Mouse (Mus musculus) CH12.LX (cell line): ENCODE data around the gene Tmem8. TPM values are rescaled to one million over a fixed set of nuclear protein-coding genes. Genes with fewer than 3 reads are reported as not detected.

ENCODE experiments used
- DNase-seq: peaks from one replicate; pipeline ENCODE4 v3.0.0-alpha.2; 2013; ENCODE audit errors: extremely low read depth
- H3K27ac ChIP-seq: 2 replicates; pipeline ENCODE4 v1.5.1; 2012; ENCODE audit warnings: low read depth, mild to moderate bottlenecking, control low read depth, moderate library complexity; ENCODE audit not compliant: insufficient read depth
- H3K27me3 ChIP-seq: replicated peaks from 2 replicates; pipeline ENCODE3; 2012; ENCODE audit warnings: inconsistent platforms
- H3K36me3 ChIP-seq, 2 experiments: replicated peaks in 1 of 2; 2 replicates each; pipeline versions ENCODE3 to v1.6.1; 2012; ENCODE audit warnings: inconsistent platforms in 1 of 2, low read length in 1 of 2, mild to moderate bottlenecking in 1 of 2, mixed read lengths in 1 of 2, moderate library complexity in 1 of 2; ENCODE audit not compliant: control insufficient read depth in 1 of 2, insufficient read depth in 1 of 2
- H3K4me1 ChIP-seq, 2 experiments: 2 replicates each; pipeline ENCODE4 v1.6.1; 2012; ENCODE audit warnings: inconsistent platforms in 1 of 2, moderate library complexity in 1 of 2; ENCODE audit not compliant: insufficient read depth in 2 of 2, control insufficient read depth in 1 of 2
- H3K4me2 ChIP-seq: 2 replicates; pipeline ENCODE4 v1.6.1; 2012; ENCODE audit warnings: low read depth, mild to moderate bottlenecking, control low read depth; ENCODE audit not compliant: poor library complexity, insufficient read depth, severe bottlenecking
- H3K4me3 ChIP-seq, 3 experiments: fragments of 150-350 bp in 1 of 3; sonication (generic) in 1 of 3; replicated peaks in 1 of 3; 2 replicates each; pipeline versions ENCODE3 to v1.5.1; 2011 to 2012; ENCODE audit warnings: low read depth in 2 of 3, low read length in 2 of 3, mild to moderate bottlenecking in 2 of 3, moderate library complexity in 2 of 3, control low read depth in 1 of 3, improper control_type of control experiment in 1 of 3, inconsistent platforms in 1 of 3, mixed read lengths in 1 of 3; ENCODE audit not compliant: poor library complexity in 1 of 3
- H3K79me2 ChIP-seq: replicated peaks from 2 replicates; pipeline ENCODE4 v1.6.1; 2012; ENCODE audit warnings: mild to moderate bottlenecking, moderate library complexity; ENCODE audit not compliant: control insufficient read depth, poor library complexity, insufficient read depth, severe bottlenecking; ENCODE audit errors: extremely low read depth
- H3K9ac ChIP-seq: 2 replicates; pipeline ENCODE4 v1.6.1; 2012; ENCODE audit warnings: low read depth, mild to moderate bottlenecking, control low read depth, moderate library complexity; ENCODE audit not compliant: insufficient read depth
- H3K9me3 ChIP-seq: replicated peaks from 2 replicates; pipeline ENCODE3; 2012; ENCODE audit warnings: low read length, inconsistent platforms, mixed read lengths
- BHLHE40 ChIP-seq: IDR thresholded peaks from 2 replicates; pipeline ENCODE4 v1.6.1; 2011; ENCODE audit warnings: mild to moderate bottlenecking, low read depth, low read length, improper control_type of control experiment
- CHD1 ChIP-seq: IDR thresholded peaks from 2 replicates; pipeline ENCODE4 v1.6.1; 2012; ENCODE audit warnings: low read depth, low read length, improper control_type of control experiment, inconsistent platforms
- E2F4 ChIP-seq: IDR thresholded peaks from 2 replicates; pipeline ENCODE4 v1.6.1; 2011; ENCODE audit warnings: low read depth, low read length, improper control_type of control experiment; ENCODE audit not compliant: insufficient replicate concordance
- EP300 ChIP-seq: IDR thresholded peaks from 2 replicates; pipeline ENCODE4 v1.6.1; 2011; ENCODE audit warnings: low read length, improper control_type of control experiment
- ETS1 ChIP-seq: conservative IDR thresholded peaks from 2 replicates; pipeline ENCODE4 v1.6.1; 2012; ENCODE audit warnings: low read depth, mild to moderate bottlenecking, inconsistent platforms, low read length, improper control_type of control experiment, moderate library complexity
- GABPA ChIP-seq: IDR thresholded peaks from 2 replicates; pipeline ENCODE4 v1.6.1; 2012; ENCODE audit warnings: low read depth, low read length, improper control_type of control experiment, inconsistent platforms; ENCODE audit not compliant: insufficient replicate concordance
- IRF4 ChIP-seq: IDR thresholded peaks from 2 replicates; pipeline ENCODE4 v1.6.1; 2014; ENCODE audit warnings: low read depth, mild to moderate bottlenecking, inconsistent platforms, low read length, improper control_type of control experiment
- JUN ChIP-seq: IDR thresholded peaks from 2 replicates; pipeline ENCODE4 v1.6.1; 2011; ENCODE audit warnings: low read depth, mild to moderate bottlenecking, low read length, improper control_type of control experiment, moderate library complexity; ENCODE audit not compliant: insufficient read depth
- JUND ChIP-seq: conservative IDR thresholded peaks from 2 replicates; pipeline ENCODE4 v1.6.1; 2011; ENCODE audit warnings: low read depth, low read length, improper control_type of control experiment
- MAX ChIP-seq: IDR thresholded peaks from 2 replicates; pipeline ENCODE4 v1.6.1; 2011; ENCODE audit warnings: low read length, improper control_type of control experiment
- MAZ ChIP-seq: IDR thresholded peaks from 2 replicates; pipeline ENCODE4 v1.6.1; 2012; ENCODE audit warnings: low read depth, mild to moderate bottlenecking, inconsistent platforms, low read length, improper control_type of control experiment, moderate library complexity
- MEF2A ChIP-seq: IDR thresholded peaks from 2 replicates; pipeline ENCODE4 v1.6.1; 2014; ENCODE audit warnings: low read depth, mild to moderate bottlenecking, inconsistent platforms, low read length, improper control_type of control experiment, borderline replicate concordance
- NRF1 ChIP-seq: IDR thresholded peaks from 2 replicates; pipeline ENCODE4 v1.6.1; 2014; ENCODE audit warnings: low read depth, mild to moderate bottlenecking, inconsistent platforms, low read length, improper control_type of control experiment, moderate library complexity
- PAX5 ChIP-seq: IDR thresholded peaks from 2 replicates; pipeline ENCODE4 v1.6.1; 2012; ENCODE audit warnings: low read length, inconsistent platforms, mixed read lengths
- RAD21 ChIP-seq: IDR thresholded peaks from 2 replicates; pipeline ENCODE4 v1.6.1; 2011; ENCODE audit warnings: low read depth, mild to moderate bottlenecking, low read length, improper control_type of control experiment, moderate library complexity
- SMC3 ChIP-seq: IDR thresholded peaks from 2 replicates; pipeline ENCODE4 v1.6.1; 2011; ENCODE audit warnings: low read depth, low read length, improper control_type of control experiment
- TCF12 ChIP-seq: IDR thresholded peaks from 2 replicates; pipeline ENCODE4 v1.6.1; 2014; ENCODE audit warnings: low read depth, mild to moderate bottlenecking, inconsistent platforms, low read length, improper control_type of control experiment
- USF1 ChIP-seq: IDR thresholded peaks from 2 replicates; pipeline ENCODE4 v1.6.1; 2014; ENCODE audit warnings: low read depth, mild to moderate bottlenecking, inconsistent platforms, low read length, improper control_type of control experiment
- USF2 ChIP-seq: conservative IDR thresholded peaks from 2 replicates; pipeline ENCODE4 v1.6.1; 2011; ENCODE audit warnings: low read depth, low read length, improper control_type of control experiment
- ZC3H11A ChIP-seq: IDR thresholded peaks from 2 replicates; pipeline ENCODE4 v1.6.1; 2012; ENCODE audit warnings: low read depth, mild to moderate bottlenecking, inconsistent platforms, low read length, improper control_type of control experiment
- ZKSCAN1 ChIP-seq: IDR thresholded peaks from 2 replicates; pipeline ENCODE4 v1.6.1; 2012; ENCODE audit warnings: low read depth, inconsistent platforms, low read length, improper control_type of control experiment, borderline replicate concordance
- ZMIZ1 ChIP-seq: IDR thresholded peaks from 2 replicates; pipeline ENCODE4 v1.6.1; 2012; ENCODE audit warnings: low read depth, mild to moderate bottlenecking, inconsistent platforms, low read length, improper control_type of control experiment
- dilution Hi-C: fragments of 300-500 bp; cut with MboI; formaldehyde crosslinking; loops from 2 replicates; pipeline ENCODE4 v1.14.3; 2020; ENCODE audit warnings: low sequenced_read_pairs; ENCODE audit not compliant: extremely low pct_unique_long_range_greater_than_20kb, extremely low pct_ligation_motif_present
- in situ Hi-C: fragments of 300-500 bp; cut with MboI; formaldehyde crosslinking; loops from 3 replicates; pipeline ENCODE4 v1.14.3; 2019; ENCODE audit warnings: low sequenced_read_pairs, low pct_ligation_motif_present, low pct_unique_long_range_greater_than_20kb, mixed read lengths
- polyA plus RNA-seq: library from polyadenylated mRNA; unstranded; fragments of >175 nt; gene quantifications from 2 replicates; pipeline ENCODE4 v1.2.1, GENCODE M21; 2012; ENCODE audit warnings: low read depth; ENCODE audit not compliant: insufficient read length
- total RNA-seq, 2 experiments: library from RNA; depleted of rRNA; stranded (reverse); fragments of 300-350 nt in 1 of 2; fragments of >200 nt in 1 of 2; gene quantifications; 2 replicates each; pipeline ENCODE4 v1.2.3; 2012 to 2014

Tmem8 gene
- total and polyA plus RNA-seq, 3 experiments, result 2.8 to 4.6 (median 3.6) TPM

DNA sequence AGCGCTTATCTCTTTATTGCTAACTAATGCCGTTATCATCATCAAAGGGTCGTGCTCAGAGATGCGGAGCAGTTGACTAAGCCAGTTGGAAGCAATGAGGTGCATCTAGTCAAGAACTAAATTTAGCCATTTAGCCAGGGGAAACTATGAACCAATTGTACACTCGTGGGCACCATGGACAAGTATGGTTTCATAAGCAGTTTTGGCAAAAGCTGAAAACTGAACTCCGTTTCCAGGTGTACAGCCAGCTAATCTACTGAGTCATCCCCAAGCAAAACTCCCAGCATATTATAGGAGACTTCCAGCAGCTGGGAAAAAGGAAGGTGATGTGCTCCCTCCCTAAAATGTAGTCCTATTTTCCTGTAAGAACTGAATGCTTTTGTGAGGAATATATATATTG, 43.0 kb upstream of the Tmem8 start:
- Histone ChIP-seq H3K36me3 (peaks cover 0 to 25% of the 10 kb centered on the region in 2 experiments), H3K27ac (no peak overlapping the region), H3K9ac (peak overlapping the region; percentile 63), H3K4me1 (peaks cover 23 to 40% of the 10 kb centered on the region in 2 experiments), H3K4me3 (peak overlapping the region; percentile 25 to 82 (median 67)), H3K27me3 (peaks cover 24% of the 10 kb centered on the region), H3K9me3 (peaks cover 5% of the 10 kb centered on the region), H3K79me2 (no peaks in the 10 kb centered on the region; the same call in 1 of the 2 replicates), H3K4me2 (peak overlapping the region; percentile 78)
- TF ChIP-seq USF1 (no peak), RAD21 (no peak), JUN (no peak), SMC3 (no peak), MAZ (no peak), GABPA (no peak), TCF12 (no peak), ZMIZ1 (no peak), BHLHE40 (0 out of 2 replicates have a peak, but pooled peaks have one; percentile 12), ETS1 (peak; percentile 30; the same call in 1 of the 2 replicates), CHD1 (no peak), EP300 (0 out of 2 replicates have a peak, but pooled peaks have one; percentile 10), JUND (no peak), MEF2A (0 out of 2 replicates have a peak, but pooled peaks have one; percentile 33), PAX5 (no peak), ZC3H11A (no peak), USF2 (no peak)
- no peak for DNase-seq
- dilution Hi-C loops, result no loop called here
- in situ Hi-C loops, result no loop called here

DNA sequence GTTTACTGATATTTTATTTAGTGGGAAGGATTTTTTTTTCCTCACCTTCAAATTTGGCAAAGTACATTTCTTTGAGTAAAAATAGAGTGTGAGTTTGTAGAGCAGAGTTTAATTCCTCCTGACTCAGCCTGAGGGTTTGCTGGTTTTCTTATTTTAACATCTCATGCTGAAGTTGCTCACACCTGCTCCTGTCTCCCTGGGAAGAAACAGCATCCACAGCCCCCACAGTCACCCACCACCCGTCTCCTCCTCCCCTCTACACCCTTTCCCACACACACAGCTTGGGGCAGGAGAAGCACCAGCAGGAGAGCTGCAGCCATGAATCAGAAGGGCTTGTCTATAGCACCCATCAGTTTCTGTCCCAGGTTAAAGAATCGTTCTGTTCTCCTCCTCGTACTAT, 37.9 kb upstream of the Tmem8 start:
- H3K4me1 ChIP-seq, result peaks cover 2 to 3% of the 10 kb centered on the region in 2 experiments; a peak in 2 of 4 replicates
- no peak overlapping the region for H3K27ac ChIP-seq
- H3K27me3 ChIP-seq, result peaks cover 20% of the 10 kb centered on the region
- in situ Hi-C loops (no loop called here), dilution Hi-C loops (no loop called here)
- no peak overlapping the region for H3K9ac ChIP-seq
- TF ChIP-seq E2F4 (no peak), JUND (no peak), IRF4 (no peak), ZKSCAN1 (no peak), RAD21 (no peak), MAX (no peak), NRF1 (no peak)
- H3K4me2 ChIP-seq, result no peak overlapping the region
- no peaks in the 10 kb centered on the region for H3K79me2 ChIP-seq
- H3K4me3 ChIP-seq, result no peak overlapping the region
- no peak for DNase-seq
- no peaks in the 10 kb centered on the region for H3K36me3 ChIP-seq
- no peaks in the 10 kb centered on the region for H3K9me3 ChIP-seq
